Mouse (Mus musculus): Measurements from ENCODE around the gene Pgm5.

Pgm5 gene

GRCm38 (mm10) chr19:24770345-24770744, 91.3 kb downstream of the Pgm5 start:
- DNase-seq (ENCODE audit: low spot score): no peak

GRCm38 (mm10) chr19:24767401-24767800, 94.3 kb downstream of the Pgm5 start:
- no peak for DNase-seq (ENCODE audit: low spot score)

- DNase-seq (ENCODE audit: low spot score): peak; percentile 70
These were observed 99.0 kb downstream of the Pgm5 start for GRCm38 (mm10) chr19:24762473-24763149.

GRCm38 (mm10) chr19:24756627-24757026, 105.0 kb downstream of the Pgm5 start:
- no peak for DNase-seq (ENCODE audit: low spot score)

GRCm38 (mm10) chr19:24754440-24754785, 107.2 kb downstream of the Pgm5 start:
- DNase-seq (ENCODE audit: low spot score): no peak

- peak; percentile 18 for DNase-seq (ENCODE audit: low spot score)
These were observed 107.8 kb downstream of the Pgm5 start for GRCm38 (mm10) chr19:24753617-24754439.

GRCm38 (mm10) chr19:24752873-24753538, 108.6 kb downstream of the Pgm5 start:
- no peak for DNase-seq (ENCODE audit: low spot score)

GRCm38 (mm10) chr19:24746266-24746875, 115.3 kb downstream of the Pgm5 start:
- DNase-seq (ENCODE audit: low spot score): no peak

GRCm38 (mm10) chr19:24742606-24743005, 119.0 kb downstream of the Pgm5 start:
- DNase-seq (ENCODE audit: low spot score): no peak

GRCm38 (mm10) chr19:24738786-24739185, 122.9 kb downstream of the Pgm5 start:
- DNase-seq (ENCODE audit: low spot score): no peak

- DNase-seq (ENCODE audit: low spot score): no peak
These were observed 123.6 kb downstream of the Pgm5 start for GRCm38 (mm10) chr19:24738026-24738425.

GRCm38 (mm10) chr19:24735484-24736128, 126.0 kb downstream of the Pgm5 start:
- no peak for DNase-seq (ENCODE audit: low spot score)

- no peak for DNase-seq (ENCODE audit: low spot score)
These were observed 131.0 kb downstream of the Pgm5 start for GRCm38 (mm10) chr19:24730661-24731060.

- no peak for DNase-seq (ENCODE audit: low spot score)
These were observed 137.3 kb downstream of the Pgm5 start for GRCm38 (mm10) chr19:24724362-24724761.

GRCm38 (mm10) chr19:24720448-24720847, 141.2 kb downstream of the Pgm5 start:
- DNase-seq (ENCODE audit: low spot score): no peak

GRCm38 (mm10) chr19:24719504-24719903, 142.2 kb downstream of the Pgm5 start:
- DNase-seq (ENCODE audit: low spot score): no peak

GRCm38 (mm10) chr19:24718021-24718420, 143.6 kb downstream of the Pgm5 start:
- DNase-seq (ENCODE audit: low spot score): no peak

- DNase-seq (ENCODE audit: low spot score): no peak
These were observed 145.2 kb downstream of the Pgm5 start for GRCm38 (mm10) chr19:24716303-24717097.

GRCm38 (mm10) chr19:24708032-24708431, 153.6 kb downstream of the Pgm5 start:
- DNase-seq (ENCODE audit: low spot score): no peak

GRCm38 (mm10) chr19:24707071-24707906, 154.4 kb downstream of the Pgm5 start:
- DNase-seq (ENCODE audit: low spot score): no peak

All from embryo, embryonic 10 days (tissue).